Mouse (Mus musculus): Measurements from ENCODE around the gene Plscr4. TPM values are rescaled to one million over a fixed set of nuclear protein-coding genes. Genes with fewer than 3 reads are reported as not detected.
A peak's percentile ranks its signal among the peaks of the same experiment; 100 is the strongest.

Gene Plscr4
- 10 to 100 TPM; 16.3 to 25.0 (median 19.8) TPM for total RNA-seq (2022)

- peak; percentile 72 for DNase-seq
Measured at GRCm38 (mm10) chr9:92457261-92458058, at the start of gene Plscr4. Gene Plscr4, plus strand, starts transcription at chr9:92457373.

DNA sequence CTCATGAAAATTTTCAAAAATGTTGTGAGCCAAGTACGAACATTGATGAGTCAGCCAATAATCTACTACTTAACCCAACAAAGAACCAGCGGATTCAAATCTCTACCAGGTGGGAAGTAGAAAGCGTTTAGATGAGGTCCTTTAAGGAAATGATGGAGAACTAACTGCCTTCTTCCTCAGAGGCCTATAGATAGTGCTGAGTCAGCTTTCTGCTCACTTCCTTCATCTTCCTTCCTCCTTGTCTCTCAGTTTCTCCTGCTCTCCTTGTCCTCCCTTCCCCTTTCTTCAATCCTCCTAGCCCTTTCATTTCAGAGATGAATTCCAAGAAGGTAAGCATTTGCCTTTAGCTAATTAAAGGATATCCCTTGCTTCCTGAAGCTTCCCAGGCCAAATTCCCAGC is 46.9 kb upstream of the Plscr4 start:
- DNase-seq = no peak

DNA sequence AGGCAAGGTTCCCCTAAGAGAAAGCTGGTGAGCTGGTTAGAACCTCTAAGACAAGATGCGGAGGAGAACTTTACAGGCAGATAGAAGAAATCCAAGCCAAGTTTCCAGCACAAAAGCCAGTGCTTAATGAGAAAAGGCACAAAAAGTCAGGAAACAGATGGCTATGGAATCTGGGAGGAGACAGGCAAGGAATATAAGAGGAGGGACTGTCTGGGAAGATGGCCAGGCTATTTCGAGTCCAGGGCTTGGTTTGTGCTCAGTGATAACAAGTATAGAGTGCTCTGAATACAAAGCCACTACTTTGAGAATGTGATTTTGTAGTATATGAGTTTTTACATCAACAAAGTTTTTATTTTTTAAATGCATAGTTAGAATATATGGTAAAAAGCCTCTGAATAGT is 45.1 kb upstream of the Plscr4 start:
- DNase-seq = no peak

- DNase-seq = no peak
Measured at GRCm38 (mm10) chr9:92413684-92414083, 43.5 kb upstream of the Plscr4 start.

DNA sequence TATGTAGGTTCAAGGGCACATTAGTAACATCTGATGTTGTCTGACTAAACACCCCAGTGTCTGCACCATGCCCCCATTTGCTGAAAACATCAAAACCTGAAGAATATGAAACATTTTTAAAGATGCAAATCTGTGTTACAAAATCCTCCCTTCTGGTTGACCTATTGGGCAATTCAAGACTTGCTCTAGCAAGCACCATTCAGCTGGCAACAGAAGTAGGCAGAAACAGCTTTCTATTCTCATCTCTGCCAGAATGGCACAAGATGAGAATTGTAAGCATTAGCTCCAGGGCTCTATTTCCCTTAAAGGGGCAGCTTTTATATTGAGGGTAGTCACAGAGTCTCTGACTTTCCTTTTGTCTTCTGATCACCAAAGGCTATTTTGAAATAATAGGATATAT is 19.4 kb upstream of the Plscr4 start:
- DNase-seq = no peak

- no peak for DNase-seq
Measured at GRCm38 (mm10) chr9:92441468-92441867, 15.7 kb upstream of the Plscr4 start.

DNA sequence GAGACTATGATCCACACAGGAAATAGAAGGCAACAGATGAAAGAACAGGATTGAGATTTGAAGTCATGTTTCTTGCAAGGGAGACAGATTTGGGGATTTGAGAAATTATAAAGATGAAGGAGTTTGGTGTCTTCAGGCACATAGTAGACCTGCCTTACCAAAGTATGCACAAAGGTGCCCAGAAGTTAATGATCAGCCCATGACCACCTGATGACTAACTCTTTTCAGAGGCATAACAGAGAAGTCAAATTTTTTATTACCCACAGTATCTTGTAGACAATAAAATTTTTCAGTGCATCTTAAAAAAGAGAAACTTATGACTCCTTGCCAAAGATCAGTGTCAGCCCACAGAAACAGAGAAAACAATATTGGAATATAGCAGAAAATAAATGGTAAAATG is 12.6 kb upstream of the Plscr4 start:
- DNase-seq = no peak

- no peak for DNase-seq
Measured at GRCm38 (mm10) chr9:92456605-92457004, 568 bp upstream of the Plscr4 start.

DNA sequence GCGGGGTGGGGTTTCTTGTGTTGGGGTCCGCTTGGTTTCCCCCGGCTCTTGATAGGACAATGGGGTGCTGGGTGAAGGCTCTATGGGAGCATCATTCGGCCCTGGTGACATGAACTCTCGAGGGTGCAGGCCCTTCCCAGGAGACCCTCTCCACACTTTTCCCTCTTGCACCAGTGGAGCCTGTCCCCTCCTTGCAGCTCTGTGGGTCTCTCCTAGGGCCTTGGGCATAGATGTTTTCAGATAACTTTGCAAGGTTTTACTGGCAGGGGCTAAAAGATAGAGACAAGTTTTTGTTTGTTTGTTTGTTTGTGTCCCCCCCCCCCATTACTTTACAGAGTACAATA is 858 bp downstream of the Plscr4 start:
- DNase-seq = no peak

- no peak for DNase-seq
Measured at GRCm38 (mm10) chr9:92458418-92458817, 1.2 kb downstream of the Plscr4 start.

DNA sequence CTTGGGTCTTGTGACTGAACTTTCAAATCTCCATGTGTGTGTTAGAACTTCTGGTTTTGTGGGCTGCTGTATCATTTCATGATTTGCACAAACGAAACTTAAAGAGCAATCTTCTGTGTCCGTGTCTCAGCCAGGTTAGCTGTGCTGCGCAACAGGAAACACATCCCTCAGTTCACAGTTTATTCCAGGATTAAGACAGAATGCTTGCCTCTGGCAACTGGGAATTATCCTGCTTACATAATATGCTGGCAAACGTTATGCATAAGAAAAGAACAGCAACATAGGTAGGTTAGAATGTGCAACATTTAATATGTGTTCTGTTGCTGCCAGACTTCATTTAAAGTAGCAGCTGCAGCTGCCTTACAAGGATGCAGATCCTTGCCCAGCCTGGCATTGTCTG is 10.6 kb downstream of the Plscr4 start:
- no peak for DNase-seq

GRCm38 (mm10) chr9:92472256-92472855 is 15.2 kb downstream of the Plscr4 start:
- no peak for DNase-seq

DNA sequence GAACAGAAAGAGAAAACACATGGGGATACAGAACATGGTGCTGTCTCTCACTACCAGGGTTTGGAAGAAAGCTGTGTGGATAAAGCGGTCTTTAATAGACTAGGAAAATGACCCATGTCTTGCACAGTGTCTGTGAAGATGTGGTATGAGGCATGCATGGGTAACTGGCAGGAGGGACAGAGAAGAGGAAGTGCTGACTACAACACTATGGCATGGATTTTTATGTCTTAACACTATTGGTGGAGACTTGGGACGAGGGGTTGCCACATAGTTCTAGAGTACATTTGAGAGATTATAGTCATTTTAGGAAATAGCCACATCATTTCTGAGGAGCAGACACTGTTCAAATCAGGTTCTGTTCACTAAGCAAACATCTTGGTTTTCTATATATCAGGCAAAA is 16.0 kb downstream of the Plscr4 start:
- DNase-seq = no peak

DNA sequence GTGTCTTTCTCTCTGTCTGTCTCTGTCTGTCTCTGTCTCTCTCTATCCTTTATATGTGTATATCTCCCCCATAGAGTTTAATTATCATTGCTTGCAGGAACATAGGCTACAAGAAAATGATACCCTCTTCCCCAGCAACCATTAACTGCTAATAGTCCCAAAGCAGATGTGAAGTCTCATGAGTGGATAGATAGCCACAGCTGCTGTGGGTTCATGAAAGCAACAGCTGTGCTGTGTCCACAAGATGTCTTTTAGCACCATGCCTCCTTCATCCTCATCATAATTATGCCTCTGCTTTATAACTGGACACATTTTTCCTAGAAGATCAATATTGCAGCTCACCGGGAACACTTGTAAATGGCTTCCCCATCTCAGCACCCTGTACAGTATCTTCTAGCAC is 17.1 kb downstream of the Plscr4 start:
- DNase-seq = no peak

GRCm38 (mm10) chr9:92481663-92482062 is 24.5 kb downstream of the Plscr4 start:
- no peak for DNase-seq

GRCm38 (mm10) chr9:92482551-92482950 is 25.4 kb downstream of the Plscr4 start:
- DNase-seq = no peak

DNA sequence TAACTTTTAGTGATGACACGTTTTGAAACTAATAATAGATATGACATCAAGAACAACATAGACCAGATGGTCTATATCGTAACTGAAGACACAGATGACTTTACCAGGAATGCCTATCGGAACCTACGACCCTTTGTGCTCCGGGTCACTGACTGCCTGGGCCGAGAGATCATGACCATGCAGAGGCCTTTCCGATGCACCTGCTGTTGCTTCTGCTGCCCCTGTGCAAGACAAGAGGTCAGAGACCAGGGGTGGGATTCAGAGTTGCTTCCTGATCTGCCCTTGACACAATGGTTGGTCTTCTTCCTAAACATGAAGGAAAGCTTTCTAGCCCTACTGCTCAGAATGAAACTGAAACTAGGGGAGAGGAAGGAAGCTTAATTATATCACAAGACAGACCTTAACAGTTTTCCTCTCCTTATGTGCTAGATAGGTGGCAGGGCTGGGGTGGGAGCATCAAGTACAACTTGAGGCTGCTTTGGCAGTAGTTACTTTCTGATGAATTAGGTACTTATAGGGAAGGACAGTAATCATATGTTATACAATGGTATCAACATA is 27.6 kb downstream of the Plscr4 start:
- DNase-seq = no peak

DNA sequence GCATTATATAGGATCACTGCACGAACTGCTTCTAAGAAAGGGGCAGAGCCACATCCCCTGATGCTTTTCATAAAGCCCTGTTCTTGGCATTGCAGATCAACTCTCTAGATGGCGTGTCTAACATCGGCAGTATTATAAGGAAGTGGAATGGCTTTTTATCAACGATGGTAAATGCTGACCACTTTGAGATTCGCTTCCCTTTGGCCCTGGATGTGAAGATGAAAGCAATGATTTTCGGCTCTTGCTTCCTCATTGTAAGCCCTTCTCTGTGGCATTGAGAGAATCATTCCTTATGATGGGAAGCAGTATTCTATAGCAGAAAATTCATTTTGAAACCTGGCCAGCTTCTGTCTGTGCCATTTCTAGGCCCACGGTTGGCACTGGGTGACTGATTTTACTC is 32.7 kb downstream of the Plscr4 start:
- no peak for DNase-seq

DNA sequence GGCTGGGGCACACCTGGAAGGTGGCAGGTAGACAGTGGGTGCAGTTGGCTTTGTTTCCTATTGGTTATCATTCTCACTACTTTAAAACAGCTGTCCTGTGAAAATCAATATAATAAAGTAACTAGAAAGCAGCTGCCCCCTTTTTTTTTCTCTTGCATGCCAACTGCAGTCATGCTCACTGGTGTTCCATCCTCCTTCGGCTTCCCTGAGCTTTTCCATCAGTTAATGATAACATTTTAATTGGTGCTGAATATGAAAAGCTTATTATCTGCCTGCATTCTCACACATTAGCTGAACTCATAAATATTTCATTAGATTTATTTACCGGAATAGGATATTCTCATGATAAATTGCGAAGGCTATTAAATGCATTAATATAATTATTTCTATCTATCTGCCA is 33.1 kb downstream of the Plscr4 start:
- no peak for DNase-seq

DNA sequence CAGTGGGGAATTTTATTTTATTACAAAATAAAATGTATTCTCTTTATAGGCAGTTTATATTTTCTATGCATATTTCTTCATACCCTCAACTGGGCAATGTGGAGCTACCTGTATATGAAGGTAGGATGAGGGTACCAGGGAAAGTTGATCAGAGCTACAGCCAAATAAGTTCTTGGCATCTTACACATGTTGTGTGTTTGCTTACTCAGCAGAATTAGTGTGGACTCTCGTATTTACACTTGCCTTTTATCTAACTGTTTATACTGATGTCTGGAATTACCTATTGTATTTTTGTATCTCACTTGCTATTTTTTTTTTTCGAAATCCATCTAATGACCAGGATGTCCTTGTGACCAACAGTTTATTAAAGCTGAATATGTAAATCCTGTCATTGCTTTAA is 34.1 kb downstream of the Plscr4 start:
- no peak for DNase-seq

GRCm38 (mm10) chr9:92499710-92500410 is 42.7 kb downstream of the Plscr4 start:
- peak; percentile 74 for DNase-seq

- DNase-seq = no peak
Measured at GRCm38 (mm10) chr9:92504256-92504655, 47.1 kb downstream of the Plscr4 start.

DNA sequence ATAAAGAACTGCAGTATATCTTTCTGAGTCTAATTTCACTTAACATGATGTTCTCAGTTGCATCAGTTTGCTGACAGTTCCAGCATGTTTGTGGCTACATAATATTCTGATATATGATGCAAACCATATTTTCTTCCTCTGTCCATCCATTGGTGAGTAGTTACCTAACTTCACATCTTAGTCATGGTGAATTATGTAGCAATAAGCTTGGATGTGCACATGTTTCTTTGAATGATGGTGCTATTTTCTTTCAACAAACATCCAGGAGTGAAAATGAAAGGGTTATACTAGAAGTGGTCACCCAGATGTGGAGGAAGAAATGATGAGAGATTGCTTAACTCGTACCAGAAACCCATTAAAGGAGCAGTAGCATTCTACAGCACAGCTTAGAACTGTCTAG is 47.7 kb downstream of the Plscr4 start:
- DNase-seq = no peak

GRCm38 (mm10) chr9:92511696-92512095 is 54.5 kb downstream of the Plscr4 start:
- no peak for DNase-seq
